Mouse (Mus musculus) CH12.LX (cell line): ENCODE measurements around the gene Pdk1. TPM values are rescaled to one million over a fixed set of nuclear protein-coding genes. Genes with fewer than 3 reads are reported as not detected.
A peak's percentile ranks its signal among the peaks of the same experiment; 100 is the strongest.

Experiments
- DNase-seq: peaks from one replicate; pipeline ENCODE4 v3.0.0-alpha.2; 2013; ENCODE audit errors: extremely low read depth
- H3K27ac ChIP-seq: 2 replicates; pipeline ENCODE4 v1.5.1; 2012; ENCODE audit warnings: low read depth, mild to moderate bottlenecking, control low read depth, moderate library complexity; ENCODE audit not compliant: insufficient read depth
- H3K27me3 ChIP-seq: replicated peaks from 2 replicates; pipeline ENCODE3; 2012; ENCODE audit warnings: inconsistent platforms
- H3K36me3 ChIP-seq, 2 experiments: replicated peaks in 1 of 2; 2 replicates each; pipeline versions ENCODE3 to v1.6.1; 2012; ENCODE audit warnings: inconsistent platforms in 1 of 2, low read length in 1 of 2, mild to moderate bottlenecking in 1 of 2, mixed read lengths in 1 of 2, moderate library complexity in 1 of 2; ENCODE audit not compliant: control insufficient read depth in 1 of 2, insufficient read depth in 1 of 2
- H3K4me1 ChIP-seq, 2 experiments: 2 replicates each; pipeline ENCODE4 v1.6.1; 2012; ENCODE audit warnings: inconsistent platforms in 1 of 2, moderate library complexity in 1 of 2; ENCODE audit not compliant: insufficient read depth in 2 of 2, control insufficient read depth in 1 of 2
- H3K4me2 ChIP-seq: 2 replicates; pipeline ENCODE4 v1.6.1; 2012; ENCODE audit warnings: low read depth, mild to moderate bottlenecking, control low read depth; ENCODE audit not compliant: poor library complexity, insufficient read depth, severe bottlenecking
- H3K4me3 ChIP-seq, 3 experiments: fragments of 150-350 bp in 1 of 3; sonication (generic) in 1 of 3; replicated peaks in 1 of 3; 2 replicates each; pipeline versions ENCODE3 to v1.5.1; 2011 to 2012; ENCODE audit warnings: low read depth in 2 of 3, low read length in 2 of 3, mild to moderate bottlenecking in 2 of 3, moderate library complexity in 2 of 3, control low read depth in 1 of 3, improper control_type of control experiment in 1 of 3, inconsistent platforms in 1 of 3, mixed read lengths in 1 of 3; ENCODE audit not compliant: poor library complexity in 1 of 3
- H3K79me2 ChIP-seq: replicated peaks from 2 replicates; pipeline ENCODE4 v1.6.1; 2012; ENCODE audit warnings: mild to moderate bottlenecking, moderate library complexity; ENCODE audit not compliant: control insufficient read depth, poor library complexity, insufficient read depth, severe bottlenecking; ENCODE audit errors: extremely low read depth
- H3K9ac ChIP-seq: 2 replicates; pipeline ENCODE4 v1.6.1; 2012; ENCODE audit warnings: low read depth, mild to moderate bottlenecking, control low read depth, moderate library complexity; ENCODE audit not compliant: insufficient read depth
- H3K9me3 ChIP-seq: replicated peaks from 2 replicates; pipeline ENCODE3; 2012; ENCODE audit warnings: low read length, inconsistent platforms, mixed read lengths
- BHLHE40 ChIP-seq: IDR thresholded peaks from 2 replicates; pipeline ENCODE4 v1.6.1; 2011; ENCODE audit warnings: mild to moderate bottlenecking, low read depth, low read length, improper control_type of control experiment
- CTCF ChIP-seq, 2 experiments: IDR thresholded peaks in 1 of 2; conservative IDR thresholded peaks in 1 of 2; 2 replicates each; pipeline ENCODE4 v1.5.1; 2011 to 2012; ENCODE audit warnings: low read depth in 2 of 2, low read length in 2 of 2, improper control_type of control experiment in 1 of 2, inconsistent platforms in 1 of 2, mild to moderate bottlenecking in 1 of 2, moderate library complexity in 1 of 2
- E2F4 ChIP-seq: IDR thresholded peaks from 2 replicates; pipeline ENCODE4 v1.6.1; 2011; ENCODE audit warnings: low read depth, low read length, improper control_type of control experiment; ENCODE audit not compliant: insufficient replicate concordance
- EP300 ChIP-seq: IDR thresholded peaks from 2 replicates; pipeline ENCODE4 v1.6.1; 2011; ENCODE audit warnings: low read length, improper control_type of control experiment
- ETS1 ChIP-seq: conservative IDR thresholded peaks from 2 replicates; pipeline ENCODE4 v1.6.1; 2012; ENCODE audit warnings: low read depth, mild to moderate bottlenecking, inconsistent platforms, low read length, improper control_type of control experiment, moderate library complexity
- HCFC1 ChIP-seq: IDR thresholded peaks from 2 replicates; pipeline ENCODE4 v1.6.1; 2012; ENCODE audit warnings: low read depth, mild to moderate bottlenecking, inconsistent platforms, low read length, improper control_type of control experiment
- MAX ChIP-seq: IDR thresholded peaks from 2 replicates; pipeline ENCODE4 v1.6.1; 2011; ENCODE audit warnings: low read length, improper control_type of control experiment
- MAZ ChIP-seq: IDR thresholded peaks from 2 replicates; pipeline ENCODE4 v1.6.1; 2012; ENCODE audit warnings: low read depth, mild to moderate bottlenecking, inconsistent platforms, low read length, improper control_type of control experiment, moderate library complexity
- MEF2A ChIP-seq: IDR thresholded peaks from 2 replicates; pipeline ENCODE4 v1.6.1; 2014; ENCODE audit warnings: low read depth, mild to moderate bottlenecking, inconsistent platforms, low read length, improper control_type of control experiment, borderline replicate concordance
- MXI1 ChIP-seq: IDR thresholded peaks from 2 replicates; pipeline ENCODE4 v1.6.1; 2011; ENCODE audit warnings: mild to moderate bottlenecking, low read depth, low read length, improper control_type of control experiment
- MYC ChIP-seq: IDR thresholded peaks from 2 replicates; pipeline ENCODE4 v1.6.1; 2011; ENCODE audit warnings: low read depth, mild to moderate bottlenecking, improper control_type of control experiment, low read length
- NRF1 ChIP-seq: IDR thresholded peaks from 2 replicates; pipeline ENCODE4 v1.6.1; 2014; ENCODE audit warnings: low read depth, mild to moderate bottlenecking, inconsistent platforms, low read length, improper control_type of control experiment, moderate library complexity
- PAX5 ChIP-seq: IDR thresholded peaks from 2 replicates; pipeline ENCODE4 v1.6.1; 2012; ENCODE audit warnings: low read length, inconsistent platforms, mixed read lengths
- POLR2A ChIP-seq: IDR thresholded peaks from 2 replicates; pipeline ENCODE4 v1.6.1; 2011; ENCODE audit warnings: low read depth, mild to moderate bottlenecking, improper control_type of control experiment, low read length
- POLR2AphosphoS2 ChIP-seq: IDR thresholded peaks from 2 replicates; pipeline ENCODE4 v1.6.1; 2011; ENCODE audit warnings: low read depth, low read length, improper control_type of control experiment
- RAD21 ChIP-seq: IDR thresholded peaks from 2 replicates; pipeline ENCODE4 v1.6.1; 2011; ENCODE audit warnings: low read depth, mild to moderate bottlenecking, low read length, improper control_type of control experiment, moderate library complexity
- SIN3A ChIP-seq: IDR thresholded peaks from 2 replicates; pipeline ENCODE4 v1.6.1; 2012; ENCODE audit warnings: low read length, improper control_type of control experiment, inconsistent platforms
- SMC3 ChIP-seq: IDR thresholded peaks from 2 replicates; pipeline ENCODE4 v1.6.1; 2011; ENCODE audit warnings: low read depth, low read length, improper control_type of control experiment
- TBP ChIP-seq: conservative IDR thresholded peaks from 2 replicates; pipeline ENCODE4 v1.6.1; 2011; ENCODE audit warnings: low read depth, low read length, improper control_type of control experiment
- TCF12 ChIP-seq: IDR thresholded peaks from 2 replicates; pipeline ENCODE4 v1.6.1; 2014; ENCODE audit warnings: low read depth, mild to moderate bottlenecking, inconsistent platforms, low read length, improper control_type of control experiment
- USF1 ChIP-seq: IDR thresholded peaks from 2 replicates; pipeline ENCODE4 v1.6.1; 2014; ENCODE audit warnings: low read depth, mild to moderate bottlenecking, inconsistent platforms, low read length, improper control_type of control experiment
- ZMIZ1 ChIP-seq: IDR thresholded peaks from 2 replicates; pipeline ENCODE4 v1.6.1; 2012; ENCODE audit warnings: low read depth, mild to moderate bottlenecking, inconsistent platforms, low read length, improper control_type of control experiment
- dilution Hi-C: fragments of 300-500 bp; cut with MboI; formaldehyde crosslinking; loops from 2 replicates; pipeline ENCODE4 v1.14.3; 2020; ENCODE audit warnings: low sequenced_read_pairs; ENCODE audit not compliant: extremely low pct_unique_long_range_greater_than_20kb, extremely low pct_ligation_motif_present
- in situ Hi-C: fragments of 300-500 bp; cut with MboI; formaldehyde crosslinking; loops from 3 replicates; pipeline ENCODE4 v1.14.3; 2019; ENCODE audit warnings: low sequenced_read_pairs, low pct_ligation_motif_present, low pct_unique_long_range_greater_than_20kb, mixed read lengths
- polyA plus RNA-seq: library from polyadenylated mRNA; unstranded; fragments of >175 nt; gene quantifications from 2 replicates; pipeline ENCODE4 v1.2.1, GENCODE M21; 2012; ENCODE audit warnings: low read depth; ENCODE audit not compliant: insufficient read length
- total RNA-seq, 2 experiments: library from RNA; depleted of rRNA; stranded (reverse); fragments of 300-350 nt in 1 of 2; fragments of >200 nt in 1 of 2; gene quantifications; 2 replicates each; pipeline ENCODE4 v1.2.3; 2012 to 2014

The Pdk1 gene
- total and polyA plus RNA-seq, 3 experiments = 35.9 to 78.5 (median 59.9) TPM

DNA sequence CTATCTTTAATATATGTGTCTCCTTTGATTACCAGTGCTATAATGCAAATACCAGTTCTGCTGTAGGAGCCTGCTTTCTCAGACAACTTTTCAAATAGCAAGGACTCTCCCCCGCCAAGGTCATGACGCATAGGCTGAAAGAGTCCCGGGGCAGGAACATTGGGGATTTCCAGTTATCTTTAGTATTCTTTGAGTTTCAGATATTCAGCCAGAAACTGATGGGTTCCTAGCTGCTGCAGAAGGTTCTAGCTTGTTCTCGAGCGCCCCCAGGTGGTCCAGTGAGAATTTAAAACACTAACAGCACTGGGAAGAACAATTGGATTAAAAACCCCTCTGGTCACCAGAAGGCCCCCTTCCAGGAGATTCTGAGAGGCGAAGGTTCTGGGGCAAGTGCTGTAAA is 35.2 kb upstream of the Pdk1 start (continued):
- peak; percentile 60 for TF ChIP-seq MEF2A
- TF ChIP-seq TCF12 = no peak; the same call in 1 of the 2 replicates
- no peak; the same call in 1 of the 2 replicates for TF ChIP-seq ETS1
- no peak for TF ChIP-seq HCFC1
- no peak; the same call in 1 of the 2 replicates for TF ChIP-seq NRF1
- 0 out of 2 replicates have a peak, but pooled peaks have one; percentile 18 for TF ChIP-seq MAZ
- TF ChIP-seq E2F4 = no peak
- TF ChIP-seq MXI1 = no peak
- TF ChIP-seq MAX = no peak
- TF ChIP-seq BHLHE40 = no peak
- TF ChIP-seq USF1 = no peak
- TF ChIP-seq POLR2AphosphoS2 = no peak
- no peak for TF ChIP-seq ZMIZ1
- no peak for TF ChIP-seq POLR2A

GRCm38 (mm10) chr2:71843316-71843715 is 29.7 kb upstream of the Pdk1 start:
- H3K4me2 ChIP-seq = no peak overlapping the region
- TF ChIP-seq SMC3 = no peak
- no peak for TF ChIP-seq MEF2A
- no peak for TF ChIP-seq TBP
- no peak for TF ChIP-seq ZMIZ1
- TF ChIP-seq USF1 = no peak
- TF ChIP-seq CTCF (conservative IDR thresholded peaks at IDR 0.05 in 1 of 2, IDR thresholded peaks at IDR 0.05 in 1 of 2; ENCODE audit: low read depth in 2 of 2, low read length in 2 of 2) = no peak
- TF ChIP-seq POLR2AphosphoS2 = no peak
- no peak for TF ChIP-seq MYC
- TF ChIP-seq PAX5 = no peak
- TF ChIP-seq RAD21 = no peak
- TF ChIP-seq EP300 = no peak
- TF ChIP-seq BHLHE40 = no peak
- TF ChIP-seq SIN3A = no peak
- no peak for TF ChIP-seq ETS1
- H3K27me3 ChIP-seq = no peaks in the 10 kb centered on the region
- H3K9me3 ChIP-seq = no peaks in the 10 kb centered on the region
- peaks cover 3 to 16% of the 10 kb centered on the region in 2 experiments; a peak in 3 of 4 replicates for H3K4me1 ChIP-seq
- H3K27ac ChIP-seq = no peak overlapping the region
- peak; percentile 33 for DNase-seq
- dilution Hi-C loops = no loop called here
- in situ Hi-C loops = no loop called here
- H3K4me3 ChIP-seq = no peak overlapping the region
- peaks cover 0 to 39% of the 10 kb centered on the region in 2 experiments for H3K36me3 ChIP-seq
- H3K9ac ChIP-seq = no peak overlapping the region
- H3K79me2 ChIP-seq = no peaks in the 10 kb centered on the region
